Mouse (Mus musculus) stomach, embryonic 15.5 days (tissue): Measurements from ENCODE around the gene Tuba4a. TPM values are rescaled to one million over a fixed set of nuclear protein-coding genes. Genes with fewer than 3 reads are reported as not detected.
A peak's percentile ranks its signal among the peaks of the same experiment; 100 is the strongest.

Experiments
- ATAC-seq: fragments of 200-750 bp; cut with Nextera tagmentation; 2 replicates; pipeline ENCODE4 v1.8.0; 2017; ENCODE audit warnings: low read depth, moderate number of reproducible peaks, moderate TSS enrichment; ENCODE audit not compliant: insufficient read depth, low FRiP score
- H3K27ac ChIP-seq: fragments of 300-500 bp; sonication (generic); 2 replicates; pipeline ENCODE4 v1.5.1; 2015; ENCODE audit warnings: mild to moderate bottlenecking, inconsistent platforms
- H3K27me3 ChIP-seq: fragments of 300-500 bp; sonication (generic); replicated peaks from 2 replicates; pipeline ENCODE4 v1.6.1; 2015; ENCODE audit warnings: inconsistent platforms
- H3K36me3 ChIP-seq: fragments of 300-500 bp; sonication (generic); 2 replicates; pipeline ENCODE4 v1.6.1; 2015; ENCODE audit warnings: inconsistent platforms
- H3K4me1 ChIP-seq: fragments of 300-500 bp; sonication (generic); 2 replicates; pipeline ENCODE4 v1.6.1; 2015; ENCODE audit warnings: inconsistent platforms
- H3K4me2 ChIP-seq: fragments of 300-500 bp; sonication (generic); 2 replicates; pipeline ENCODE4 v1.6.1; 2015; ENCODE audit warnings: mild to moderate bottlenecking, inconsistent platforms
- H3K4me3 ChIP-seq: fragments of 300-500 bp; sonication (generic); replicated peaks from 2 replicates; pipeline ENCODE4 v1.5.1; 2015; ENCODE audit warnings: inconsistent platforms
- H3K9ac ChIP-seq: fragments of 300-500 bp; sonication (generic); 2 replicates; pipeline ENCODE4 v1.6.1; 2015; ENCODE audit warnings: inconsistent platforms
- H3K9me3 ChIP-seq: fragments of 300-500 bp; sonication (generic); 2 replicates; pipeline ENCODE4 v1.6.1; 2016; ENCODE audit warnings: inconsistent platforms
- WGBS: fragments of 180-500 bp; shearing (Covaris S2); methylation state at CpG from one replicate; pipeline ENCODE4 v1.1.7; 2015; 5-methylcytosine and 5-hydroxymethylcytosine counted together
- polyA plus RNA-seq: library from polyadenylated mRNA; unstranded; fragments of >200 nt; fragmentation: Nextera tagmentation; extraction: Ambion mirVana; gene quantifications from 2 replicates; pipeline ENCODE4 v1.2.1, GENCODE M21; 2015

Tuba4a gene
- polyA plus RNA-seq, 1 experiment from 2014 or later = 145 TPM

DNA sequence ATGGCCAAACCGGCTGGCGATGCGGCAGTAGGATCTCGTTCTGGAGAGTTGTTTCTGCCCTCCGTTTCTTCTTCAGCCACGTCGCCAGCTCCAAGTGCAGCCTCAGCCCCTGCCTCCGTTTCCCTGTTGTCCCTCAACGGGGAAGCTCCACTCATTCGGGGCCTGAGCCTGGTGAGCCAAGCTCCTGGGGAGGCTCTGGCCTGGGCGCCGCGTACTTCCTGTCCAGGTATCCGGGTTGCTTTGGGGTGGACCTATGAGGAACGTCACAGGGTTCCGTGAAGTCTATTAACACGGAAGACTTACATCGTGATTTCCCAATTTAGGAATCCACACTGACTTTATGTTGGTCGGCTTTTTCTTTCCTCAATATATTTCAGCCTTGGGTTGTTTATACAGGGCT lies 27.2 kb downstream of the Tuba4a start:
- WGBS = under 1% methylated on average over 19 of the region's 19 CpGs
- Histone ChIP-seq H3K27ac (peak overlapping the region; percentile 98), H3K9ac (peak overlapping the region; percentile 83), H3K27me3 (no peaks in the 10 kb centered on the region), H3K4me1 (peaks cover 19% of the 10 kb centered on the region), H3K9me3 (no peaks in the 10 kb centered on the region), H3K4me2 (peak overlapping the region; percentile 87), H3K4me3 (peak overlapping the region; percentile 90), H3K36me3 (peaks cover 20% of the 10 kb centered on the region)
- peak; percentile 49 for ATAC-seq

DNA sequence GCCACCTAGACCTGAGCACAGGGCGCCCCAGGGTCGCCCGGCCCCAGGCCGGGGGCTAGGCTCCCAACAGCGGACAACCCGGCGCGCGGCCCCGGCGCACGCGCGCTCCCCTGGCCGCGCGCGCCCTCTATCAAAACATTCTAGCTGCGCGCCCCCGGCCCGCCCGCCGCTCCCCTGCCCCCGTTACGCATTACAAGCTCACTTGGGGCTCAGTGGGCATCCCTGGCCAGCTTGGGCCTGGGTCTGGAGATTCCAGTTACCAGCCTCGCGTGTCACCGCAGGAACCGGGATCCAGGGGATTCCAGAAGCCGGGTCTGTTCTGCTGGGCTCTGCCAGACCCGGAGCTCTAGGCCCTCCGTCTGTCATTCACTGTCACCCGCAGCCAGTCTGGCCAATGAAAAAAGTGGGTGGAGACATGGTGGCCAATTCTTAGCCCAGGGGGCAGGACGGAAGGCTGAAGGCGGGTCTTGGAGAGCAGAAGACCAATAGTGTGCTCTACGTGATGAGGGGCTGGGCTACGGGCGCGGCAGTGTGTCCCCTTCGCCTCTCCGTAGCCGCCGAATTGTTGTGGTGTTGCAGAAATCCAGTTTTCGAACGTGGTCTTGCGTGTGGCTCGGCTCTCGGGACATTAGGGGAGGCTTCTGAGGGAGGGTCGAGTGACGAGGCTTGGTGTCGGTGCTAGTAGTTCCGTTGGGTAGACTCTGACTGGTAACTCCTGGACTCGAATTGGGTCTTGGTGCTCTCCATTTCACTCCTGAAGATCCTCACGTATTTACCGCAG lies 27.9 kb downstream of the Tuba4a start, which contains the start of the genes Ankzf1 and Atg9a:
TSS of gene Ankzf1 (plus strand) at position 530 of the 781 bp plus-strand sequence.
TSS of gene Atg9a (minus strand) at position 575 of the 781 bp plus-strand sequence.
- ATAC-seq = peak; percentile 99
- peaks cover 19% of the 10 kb centered on the region for H3K4me1 ChIP-seq
- H3K27ac ChIP-seq = peak within 1 kb of the TSS; percentile 98
- peak within 1 kb of the TSS; percentile 90 for H3K4me3 ChIP-seq
- H3K9me3 ChIP-seq = no peaks in the 10 kb centered on the region
- peak within 1 kb of the TSS; percentile 85 for H3K9ac ChIP-seq
- peak within 1 kb of the TSS; percentile 91 for H3K4me2 ChIP-seq
- no peaks in the 10 kb centered on the region for H3K27me3 ChIP-seq
- under 1% methylated on average over 56 of the region's 56 CpGs for WGBS
- peaks cover 24% of the 10 kb centered on the region for H3K36me3 ChIP-seq

DNA sequence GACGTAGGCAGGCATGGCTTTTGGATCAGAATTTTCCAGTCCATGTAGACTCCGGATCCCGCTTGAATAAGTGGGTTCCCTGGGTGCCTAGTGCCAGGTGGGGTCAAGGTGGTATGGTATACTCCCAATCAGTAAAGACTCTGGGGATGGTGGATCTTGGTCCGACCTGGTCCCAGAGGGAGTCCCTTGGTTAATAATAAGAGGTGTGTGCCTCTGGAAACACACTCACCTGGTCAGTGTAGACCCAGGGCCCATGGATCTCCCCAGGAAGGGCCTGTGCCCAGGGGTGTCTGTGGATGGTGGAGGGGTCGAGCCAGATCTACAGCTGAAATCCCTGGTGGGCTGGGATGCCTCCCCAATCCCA lies 28.4 kb downstream of the Tuba4a start:
- ATAC-seq = no peak
- Histone ChIP-seq H3K9me3 (no peaks in the 10 kb centered on the region), H3K27ac (peak overlapping the region; percentile 87), H3K4me1 (peaks cover 19% of the 10 kb centered on the region), H3K4me3 (peak overlapping the region; percentile 90), H3K36me3 (peaks cover 25% of the 10 kb centered on the region), H3K4me2 (peak overlapping the region; percentile 91), H3K27me3 (no peaks in the 10 kb centered on the region), H3K9ac (peak overlapping the region; percentile 85)
- WGBS = 49% methylated on average over 5 of the region's 5 CpGs

DNA sequence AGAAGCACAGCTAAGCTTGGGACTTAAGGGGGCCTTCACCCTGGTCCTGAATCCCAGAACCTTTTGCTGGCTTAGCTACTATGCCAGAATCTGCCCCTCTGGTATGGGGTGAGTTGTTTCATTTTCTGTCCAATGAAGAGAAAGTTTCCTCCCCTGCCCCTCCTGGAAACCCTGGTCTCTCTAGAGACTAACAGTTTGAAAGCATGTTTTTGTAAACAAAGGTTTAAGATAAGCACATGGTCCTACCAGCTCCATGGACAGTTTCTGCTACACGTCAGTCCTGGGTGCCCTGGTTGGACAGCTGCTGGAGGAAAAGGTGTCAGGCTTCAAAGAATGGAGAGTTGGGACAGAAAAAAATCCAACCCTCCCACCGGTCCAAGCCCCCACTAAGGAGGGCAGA lies 29.1 kb downstream of the Tuba4a start:
- ATAC-seq = no peak
- Histone ChIP-seq H3K27ac (no peak overlapping the region), H3K27me3 (no peaks in the 10 kb centered on the region), H3K4me3 (peak overlapping the region; percentile 90; the same call in 1 of the 2 replicates), H3K4me1 (peaks cover 19% of the 10 kb centered on the region), H3K9ac (no peak overlapping the region), H3K9me3 (no peaks in the 10 kb centered on the region), H3K36me3 (peaks cover 27% of the 10 kb centered on the region), H3K4me2 (peak overlapping the region; percentile 91)
- 39% methylated on average over 2 of the region's 2 CpGs for WGBS

DNA sequence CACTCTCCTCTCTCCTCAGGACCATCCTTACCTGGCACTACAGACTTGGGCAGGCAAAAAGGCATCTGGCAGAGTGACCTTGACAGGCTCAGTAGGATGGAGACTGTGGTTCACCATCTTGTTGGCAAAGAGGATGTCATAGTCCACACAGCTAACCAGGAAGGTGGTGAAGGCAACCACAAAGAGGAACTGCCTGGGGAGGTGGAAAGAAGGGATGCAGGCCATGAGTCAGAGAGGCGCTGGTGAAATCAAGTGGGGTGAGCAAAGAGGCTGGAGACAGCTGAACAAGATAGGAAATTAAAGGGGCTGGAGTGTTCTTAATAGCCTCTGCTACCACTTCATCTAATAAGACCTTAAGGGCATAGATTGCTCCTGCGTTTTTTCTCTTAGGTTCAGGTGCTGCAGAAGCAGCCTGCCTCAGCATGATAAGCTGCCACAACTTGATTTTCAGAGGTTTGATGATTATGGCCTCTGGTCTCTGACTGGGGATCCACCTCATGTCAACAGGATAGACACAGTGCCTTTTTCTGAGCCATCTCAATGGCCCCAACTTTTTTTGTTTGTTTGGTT lies 31.7 kb downstream of the Tuba4a start:
- no peak overlapping the region for H3K4me3 ChIP-seq
- no peak overlapping the region for H3K27ac ChIP-seq
- H3K9me3 ChIP-seq = no peaks in the 10 kb centered on the region
- no peak overlapping the region for H3K9ac ChIP-seq
- peaks cover 32% of the 10 kb centered on the region for H3K36me3 ChIP-seq
- H3K4me1 ChIP-seq = peaks cover 13% of the 10 kb centered on the region
- 78% methylated on average over 2 of the region's 2 CpGs for WGBS
- H3K4me2 ChIP-seq = no peak overlapping the region
- no peak for ATAC-seq
- no peaks in the 10 kb centered on the region for H3K27me3 ChIP-seq

DNA sequence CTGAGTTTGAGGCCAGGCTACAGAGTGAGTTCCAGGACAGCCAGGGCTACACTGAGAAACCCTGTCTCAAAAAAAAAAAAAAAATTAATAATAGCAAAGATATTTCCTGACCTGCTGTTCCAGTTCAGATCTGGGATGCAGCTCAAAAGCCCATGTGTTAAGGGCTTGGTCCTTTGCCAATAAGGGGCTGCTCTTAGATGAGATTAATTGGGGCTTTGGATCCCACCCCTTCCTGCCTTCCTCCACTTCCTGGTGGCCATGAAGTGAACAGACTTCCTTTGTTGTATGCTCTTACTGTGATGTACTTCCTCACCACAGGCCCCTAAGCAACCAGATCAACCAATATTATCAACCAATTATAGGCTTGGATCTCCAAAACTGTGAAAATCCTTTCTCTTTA lies 32.5 kb downstream of the Tuba4a start:
- Histone ChIP-seq H3K9me3 (no peaks in the 10 kb centered on the region), H3K36me3 (peaks cover 41% of the 10 kb centered on the region), H3K27me3 (no peaks in the 10 kb centered on the region), H3K4me1 (peaks cover 12% of the 10 kb centered on the region), H3K9ac (no peak overlapping the region), H3K4me3 (no peak overlapping the region), H3K4me2 (no peak overlapping the region), H3K27ac (no peak overlapping the region)
- ATAC-seq = no peak

DNA sequence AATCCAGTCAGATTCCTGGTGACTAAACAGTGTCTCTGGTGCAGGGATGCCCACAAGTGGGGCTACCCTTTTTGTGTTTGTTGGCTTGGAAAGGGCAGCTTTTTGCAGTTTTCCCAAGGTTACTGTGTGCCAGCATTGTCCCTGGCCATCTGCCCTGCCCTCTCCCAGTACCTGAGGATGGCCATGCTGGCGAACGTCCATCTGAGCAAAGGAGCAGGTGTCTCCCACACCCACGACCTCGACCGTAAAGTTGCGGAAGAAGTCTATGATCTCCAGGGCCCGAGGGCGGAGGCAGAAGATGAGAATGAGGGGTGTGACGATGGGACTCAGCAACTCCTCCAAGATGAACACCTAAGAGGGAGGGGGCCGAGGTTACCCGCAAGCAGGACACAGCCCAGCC lies 34.2 kb downstream of the Tuba4a start:
- H3K27me3 ChIP-seq = no peaks in the 10 kb centered on the region
- WGBS = 88% methylated on average over 11 of the region's 11 CpGs

DNA sequence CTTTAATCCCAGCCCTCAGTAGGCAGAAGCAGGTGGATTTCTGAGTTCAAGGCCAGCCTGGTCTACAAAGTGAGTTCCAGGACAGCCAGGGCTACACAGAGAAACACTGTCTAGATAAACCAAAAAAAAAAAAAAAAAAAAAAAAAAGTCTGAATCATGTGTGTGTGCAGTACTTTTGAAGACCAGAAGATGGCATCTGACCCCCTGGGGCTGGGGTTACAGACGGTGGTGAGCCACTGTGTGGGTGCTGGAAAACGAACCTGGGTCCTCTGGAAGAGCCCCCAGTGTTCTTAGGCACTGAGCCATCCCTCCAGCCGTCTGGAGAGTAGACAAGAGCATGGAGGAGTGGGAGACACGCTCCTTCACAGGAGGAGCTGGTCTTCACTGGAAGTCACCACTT lies 37.5 kb downstream of the Tuba4a start:
- ATAC-seq = no peak
- Histone ChIP-seq H3K4me2 (no peak overlapping the region), H3K27me3 (no peaks in the 10 kb centered on the region), H3K27ac (no peak overlapping the region), H3K4me3 (no peak overlapping the region), H3K4me1 (peaks cover 14% of the 10 kb centered on the region), H3K9me3 (no peaks in the 10 kb centered on the region), H3K9ac (no peak overlapping the region), H3K36me3 (peaks cover 32% of the 10 kb centered on the region)
- WGBS = 70% methylated on average over 4 of the region's 4 CpGs

More for the DNA sequence above, 34.2 kb downstream of the Tuba4a start:
- H3K4me2 ChIP-seq = no peak overlapping the region
- peaks cover 11% of the 10 kb centered on the region; the same call in 1 of the 2 replicates for H3K4me1 ChIP-seq
- no peak overlapping the region for H3K4me3 ChIP-seq
- H3K9ac ChIP-seq = no peak overlapping the region
- peaks cover 42% of the 10 kb centered on the region for H3K36me3 ChIP-seq
- no peaks in the 10 kb centered on the region for H3K9me3 ChIP-seq
- H3K27ac ChIP-seq = no peak overlapping the region
- no peak for ATAC-seq

DNA sequence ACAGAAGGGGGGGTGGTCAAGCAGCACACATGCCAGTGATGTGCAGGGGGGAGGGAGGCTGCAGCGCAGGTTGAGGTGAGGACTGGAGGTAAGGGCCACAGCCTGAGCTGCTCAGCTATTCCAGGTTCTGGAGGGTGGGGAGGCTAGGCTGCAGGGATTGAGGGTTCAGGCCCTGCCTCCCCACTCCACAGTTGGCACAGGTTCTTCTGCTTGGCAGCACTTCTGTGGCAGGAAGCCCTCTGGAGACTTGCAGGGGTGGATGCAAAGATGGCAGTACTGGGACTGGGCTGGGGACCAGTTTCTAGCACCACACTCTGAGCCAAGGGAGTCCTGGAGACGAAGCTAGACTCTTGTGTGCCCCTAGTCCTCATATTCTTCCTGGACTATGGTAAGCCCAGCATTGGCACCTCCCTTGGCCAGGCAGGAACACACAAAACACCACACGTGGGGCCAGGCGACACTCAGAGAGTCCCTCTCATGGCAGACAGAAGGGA lies 38.2 kb downstream of the Tuba4a start:
- WGBS = 89% methylated on average over 4 of the region's 4 CpGs
- H3K4me1 ChIP-seq = peaks cover 14% of the 10 kb centered on the region
- H3K4me2 ChIP-seq = no peak overlapping the region
- no peak overlapping the region for H3K27ac ChIP-seq
- no peak overlapping the region for H3K9ac ChIP-seq
- peaks cover 26% of the 10 kb centered on the region for H3K36me3 ChIP-seq
- ATAC-seq = no peak
- H3K4me3 ChIP-seq = no peak overlapping the region
- no peaks in the 10 kb centered on the region for H3K9me3 ChIP-seq
- no peaks in the 10 kb centered on the region for H3K27me3 ChIP-seq

DNA sequence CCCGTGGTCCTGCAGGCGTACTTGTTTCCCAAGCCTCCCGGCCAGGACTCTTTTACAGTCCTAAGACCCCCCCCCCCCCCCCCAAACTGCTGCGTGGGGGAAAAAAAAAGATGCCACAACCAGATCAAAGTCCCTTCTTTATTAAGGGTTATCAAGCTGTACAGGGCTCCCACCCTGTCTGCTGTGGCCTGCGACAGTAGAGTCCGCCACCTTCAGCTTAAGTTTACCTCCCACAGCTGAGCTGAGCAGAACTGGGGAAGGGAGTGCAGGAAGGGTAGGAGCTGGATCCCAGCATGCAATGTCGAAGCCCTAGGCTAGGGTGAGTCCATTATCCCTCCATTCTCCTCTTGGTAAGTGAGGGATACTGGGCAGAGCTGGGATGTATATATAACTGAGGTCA lies 38.9 kb downstream of the Tuba4a start:
- 31% methylated on average over 7 of the region's 7 CpGs for WGBS

DNA sequence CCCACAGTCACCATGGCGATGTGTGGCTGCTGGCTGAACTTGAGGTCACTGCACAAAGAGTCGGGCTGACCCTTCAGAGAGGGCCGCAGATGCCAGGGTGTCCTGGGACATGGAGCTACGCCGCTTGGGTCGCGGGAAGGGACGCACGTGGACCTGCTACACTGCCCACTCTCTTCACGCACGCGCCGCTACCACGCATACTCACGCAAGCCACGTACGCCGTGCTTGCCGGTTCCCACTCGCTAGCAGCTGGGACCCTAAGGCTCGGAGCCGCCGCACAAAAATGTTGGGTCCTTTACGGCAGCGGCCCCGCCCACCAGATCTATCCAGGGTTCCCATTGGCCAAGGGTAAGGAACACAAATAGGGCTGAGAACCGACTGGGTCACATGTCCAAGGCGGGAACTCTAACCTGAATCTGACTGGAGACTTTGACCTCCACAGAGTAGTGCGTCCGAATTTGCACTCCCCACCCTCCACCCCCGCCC lies 39.5 kb downstream of the Tuba4a start, which contains the start of gene Abcb6:
TSS of gene Abcb6 (minus strand) at position 288 of the 486 bp plus-strand sequence.
- peak; percentile 90 for ATAC-seq
- peak within 1 kb of the TSS; percentile 99 for H3K4me2 ChIP-seq
- H3K36me3 ChIP-seq = peaks cover 17% of the 10 kb centered on the region
- H3K27me3 ChIP-seq = no peaks in the 10 kb centered on the region
- peak within 1 kb of the TSS; percentile 62 for H3K4me3 ChIP-seq
- H3K9ac ChIP-seq = peak within 1 kb of the TSS; percentile 53
- H3K4me1 ChIP-seq = peaks cover 14% of the 10 kb centered on the region
- no peaks in the 10 kb centered on the region for H3K9me3 ChIP-seq
- under 1% methylated on average over 31 of the region's 31 CpGs for WGBS
- H3K27ac ChIP-seq = peak within 1 kb of the TSS; percentile 57

More for the DNA sequence above, 38.9 kb downstream of the Tuba4a start:
- Histone ChIP-seq H3K27me3 (no peaks in the 10 kb centered on the region), H3K9me3 (no peaks in the 10 kb centered on the region), H3K36me3 (peaks cover 23% of the 10 kb centered on the region), H3K4me2 (peak overlapping the region; percentile 99), H3K4me1 (peaks cover 14% of the 10 kb centered on the region), H3K4me3 (peak overlapping the region; percentile 62; the same call in 1 of the 2 replicates), H3K27ac (no peak overlapping the region), H3K9ac (no peak overlapping the region)
- no peak for ATAC-seq
